Mouse (Mus musculus) midbrain, postnatal 0 days (tissue): ENCODE measurements around the gene Dlgap3. TPM values are rescaled to one million over a fixed set of nuclear protein-coding genes. Genes with fewer than 3 reads are reported as not detected.

ENCODE experiments used
- ATAC-seq: fragments of 200-750 bp; cut with Nextera tagmentation; 2 replicates; pipeline ENCODE4 v1.8.0; 2017; ENCODE audit warnings: moderate number of reproducible peaks, mild to moderate bottlenecking, moderate TSS enrichment, moderate library complexity; ENCODE audit not compliant: low FRiP score
- DNase-seq: peaks from one replicate; pipeline ENCODE4 v3.0.0-alpha.2; 2015; ENCODE audit warnings: low spot score
- H3K27ac ChIP-seq: fragments of 300-500 bp; sonication (generic); 2 replicates; pipeline ENCODE4 v1.5.1; 2014; ENCODE audit warnings: low read depth, mild to moderate bottlenecking, low read length, mixed read lengths
- H3K27me3 ChIP-seq: fragments of 300-500 bp; sonication (generic); 2 replicates; pipeline ENCODE4 v1.6.1; 2014; ENCODE audit warnings: low read length, control low read depth, mixed read lengths; ENCODE audit not compliant: insufficient read depth
- H3K36me3 ChIP-seq: fragments of 300-500 bp; sonication (generic); 2 replicates; pipeline ENCODE4 v1.6.1; 2014; ENCODE audit warnings: low read length, control low read depth, mixed read lengths; ENCODE audit not compliant: insufficient read depth
- H3K4me1 ChIP-seq: fragments of 300-500 bp; sonication (generic); 2 replicates; pipeline ENCODE4 v1.6.1; 2014; ENCODE audit warnings: mild to moderate bottlenecking, control low read depth, antibody characterized with exemption, low read length, mixed read lengths; ENCODE audit not compliant: insufficient read depth
- H3K4me2 ChIP-seq: fragments of 300-500 bp; sonication (generic); 2 replicates; pipeline ENCODE4 v1.6.1; 2014; ENCODE audit warnings: low read depth, mild to moderate bottlenecking, low read length, mixed read lengths; ENCODE audit not compliant: poor library complexity, severe bottlenecking
- H3K4me3 ChIP-seq: fragments of 300-500 bp; sonication (generic); 2 replicates; pipeline ENCODE4 v1.5.1; 2014; ENCODE audit warnings: low read depth, mild to moderate bottlenecking, low read length, moderate library complexity
- H3K9ac ChIP-seq: fragments of 300-500 bp; sonication (generic); replicated peaks from 2 replicates; pipeline ENCODE4 v1.6.1; 2014; ENCODE audit warnings: mild to moderate bottlenecking, low read length, moderate library complexity, mixed read lengths; ENCODE audit not compliant: poor library complexity, severe bottlenecking
- H3K9me3 ChIP-seq: fragments of 300-500 bp; sonication (generic); 2 replicates; pipeline ENCODE4 v1.6.1; 2016; ENCODE audit warnings: low read length, control low read depth
- CTCF ChIP-seq: IDR thresholded peaks from 2 replicates; pipeline ENCODE4 v1.5.1; 2016; ENCODE audit warnings: antibody characterized with exemption, mild to moderate bottlenecking
- WGBS: fragments of 180-500 bp; shearing (Covaris S2); extraction: QIAGEN DNeasy Blood & Tissue Kit; methylation state at CpG from one replicate; pipeline ENCODE4 v1.1.7; 2014; 5-methylcytosine and 5-hydroxymethylcytosine counted together
- polyA plus RNA-seq: library from polyadenylated mRNA; unstranded; fragments of >200 nt; fragmentation: Nextera tagmentation; extraction: Ambion mirVana; gene quantifications from 2 replicates; pipeline ENCODE4 v1.2.1, GENCODE M21; 2015
- total RNA-seq: library from RNA; depleted of rRNA; stranded (reverse); fragments of >200 nt; gene quantifications from 2 replicates; pipeline ENCODE4 v1.2.3, GENCODE M21; 2014

Gene Dlgap3
- total and polyA plus RNA-seq, 2 experiments from 2014 or later, result 34.5 to 156 TPM

DNA sequence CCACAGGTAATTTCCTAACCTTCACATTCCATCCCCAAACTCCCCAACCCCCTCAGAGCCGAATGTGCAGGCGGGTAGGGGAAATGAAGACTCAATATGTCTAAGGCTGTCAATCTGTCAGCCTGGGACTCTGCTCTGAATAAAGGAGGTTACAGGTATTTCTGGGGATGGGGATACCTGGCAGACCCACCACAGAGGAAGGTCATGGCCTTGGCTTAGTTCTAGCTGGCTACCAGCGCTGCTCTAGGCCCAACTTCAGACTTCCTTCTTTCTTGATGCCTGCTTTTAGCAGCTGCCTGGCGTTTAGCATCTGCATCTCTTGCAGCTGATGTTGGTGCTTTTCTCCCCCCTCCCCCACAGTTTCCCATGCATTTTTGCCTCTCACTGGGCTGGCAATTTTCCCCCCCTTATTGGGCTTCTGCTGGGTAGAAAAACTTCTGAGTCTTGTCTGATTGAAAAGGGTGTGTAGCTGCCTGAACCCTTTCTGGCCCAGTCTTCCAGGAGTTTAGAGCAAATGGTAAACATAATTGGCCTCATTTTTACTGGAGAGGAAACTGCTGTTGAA is 2.4 kb downstream of the Dlgap3 start:
- Histone ChIP-seq H3K36me3 (no peaks in the 10 kb centered on the region), H3K4me3 (no peak overlapping the region), H3K27ac (no peak overlapping the region), H3K4me1 (peaks cover 21% of the 10 kb centered on the region; the same call in 1 of the 2 replicates), H3K4me2 (peak overlapping the region; percentile 38), H3K27me3 (no peaks in the 10 kb centered on the region), H3K9ac (peak overlapping the region; percentile 29; the same call in 1 of the 2 replicates), H3K9me3 (no peaks in the 10 kb centered on the region)
- 37% methylated on average over 4 of the region's 4 CpGs for WGBS
- ATAC-seq, result no peak
- DNase-seq, result no peak
- TF ChIP-seq CTCF, result no peak

GRCm38 (mm10) chr4:127172119-127172518 is 3.1 kb downstream of the Dlgap3 start:
- H3K27me3 ChIP-seq, result no peaks in the 10 kb centered on the region
- DNase-seq (no peak), ATAC-seq (no peak)
- peak overlapping the region; percentile 7 for H3K4me2 ChIP-seq
- H3K36me3 ChIP-seq, result no peaks in the 10 kb centered on the region
- WGBS, result 8% methylated on average over 7 of the region's 7 CpGs
- no peaks in the 10 kb centered on the region for H3K9me3 ChIP-seq
- no peak overlapping the region for H3K4me3 ChIP-seq
- no peak overlapping the region for H3K27ac ChIP-seq
- H3K9ac ChIP-seq, result peak overlapping the region; percentile 9; the same call in 1 of the 2 replicates
- TF ChIP-seq CTCF, result no peak
- peaks cover 21% of the 10 kb centered on the region; the same call in 1 of the 2 replicates for H3K4me1 ChIP-seq

GRCm38 (mm10) chr4:127172614-127173013 is 3.6 kb downstream of the Dlgap3 start:
- Histone ChIP-seq H3K4me1 (peaks cover 19% of the 10 kb centered on the region; the same call in 1 of the 2 replicates), H3K4me3 (no peak overlapping the region), H3K36me3 (no peaks in the 10 kb centered on the region), H3K9ac (peak overlapping the region; percentile 46; the same call in 1 of the 2 replicates), H3K27me3 (no peaks in the 10 kb centered on the region), H3K4me2 (peak overlapping the region; percentile 37), H3K9me3 (no peaks in the 10 kb centered on the region), H3K27ac (no peak overlapping the region)
- DNase-seq (no peak), ATAC-seq (no peak)
- TF ChIP-seq CTCF, result no peak
- WGBS, result 67% methylated on average over 4 of the region's 4 CpGs

DNA sequence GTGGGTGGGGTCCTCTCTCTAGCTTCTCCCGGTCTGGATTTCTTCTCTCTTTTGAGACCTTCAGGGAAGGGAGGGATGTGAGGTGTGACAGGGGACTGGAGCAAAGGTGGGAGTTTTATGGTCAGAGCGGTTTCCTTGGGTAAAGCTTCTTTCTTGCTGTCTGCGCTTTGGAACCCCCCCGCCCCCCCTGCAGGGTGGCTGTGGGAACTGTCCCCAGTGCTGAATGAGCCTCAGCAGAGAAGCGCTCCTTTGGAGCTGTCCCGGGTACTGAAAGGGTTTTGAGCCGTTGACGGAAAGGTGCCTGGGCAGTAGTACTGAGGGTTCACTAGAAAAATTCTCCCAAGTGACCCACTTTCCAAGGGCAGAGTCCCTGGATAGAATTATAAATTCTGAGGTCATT is 4.5 kb downstream of the Dlgap3 start:
- no peaks in the 10 kb centered on the region for H3K36me3 ChIP-seq
- H3K4me3 ChIP-seq, result no peak overlapping the region; the same call in 1 of the 2 replicates
- ATAC-seq (no peak), DNase-seq (peak; percentile 51)
- peak overlapping the region; percentile 37 for H3K4me2 ChIP-seq
- 0 out of 2 replicates have a peak, but pooled peaks have one; percentile 6 for TF ChIP-seq CTCF
- 10% methylated on average over 8 of the region's 8 CpGs for WGBS
- peak overlapping the region; percentile 46; the same call in 1 of the 2 replicates for H3K9ac ChIP-seq
- no peaks in the 10 kb centered on the region for H3K27me3 ChIP-seq
- no peak overlapping the region for H3K27ac ChIP-seq
- no peaks in the 10 kb centered on the region for H3K9me3 ChIP-seq
- peaks cover 14% of the 10 kb centered on the region; the same call in 1 of the 2 replicates for H3K4me1 ChIP-seq

DNA sequence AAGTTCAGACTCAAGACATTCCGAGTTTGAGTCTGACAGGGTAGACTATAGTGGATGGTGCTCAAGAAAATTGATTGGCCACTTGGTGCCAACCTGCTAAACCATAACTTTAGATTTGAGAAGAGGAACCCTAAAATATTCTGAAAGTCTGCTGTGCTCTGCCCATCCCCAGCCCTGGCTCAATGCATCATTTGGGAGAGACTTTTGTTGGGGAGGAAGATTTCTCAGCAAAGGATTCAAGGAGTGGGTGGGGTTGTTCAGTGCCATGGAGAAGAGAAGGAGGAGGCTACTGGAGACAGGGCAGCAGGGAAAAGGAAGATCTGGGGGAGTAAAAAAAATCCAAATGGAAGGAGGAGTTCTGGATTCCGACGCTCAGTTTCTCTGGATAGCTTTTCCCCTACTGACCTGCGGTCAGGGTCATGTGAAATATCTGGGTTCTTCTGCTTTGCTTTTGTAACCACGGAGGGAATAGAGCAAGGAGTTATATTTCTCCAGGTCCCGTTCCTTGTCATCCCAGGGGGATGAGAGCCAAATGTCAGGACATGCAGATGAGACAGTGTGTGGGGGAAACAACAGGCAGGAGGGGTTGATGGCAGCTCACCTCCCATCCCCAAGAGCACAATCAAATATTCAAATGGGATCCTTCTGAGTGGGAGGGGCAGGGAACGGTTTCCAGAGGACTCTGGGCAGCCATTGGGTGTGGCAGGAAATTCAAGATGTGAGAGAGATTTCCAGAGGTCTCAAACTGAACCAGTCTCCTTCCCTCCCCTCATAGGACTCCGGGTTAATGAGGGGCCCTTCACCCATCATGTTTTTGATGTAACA is 5.3 kb downstream of the Dlgap3 start:
- no peak overlapping the region for H3K4me3 ChIP-seq
- no peak for TF ChIP-seq CTCF
- H3K27ac ChIP-seq, result no peak overlapping the region
- DNase-seq, result no peak
- peaks cover 20% of the 10 kb centered on the region for H3K4me1 ChIP-seq
- no peaks in the 10 kb centered on the region for H3K27me3 ChIP-seq
- WGBS, result 66% methylated on average over 8 of the region's 8 CpGs
- H3K4me2 ChIP-seq, result no peak overlapping the region
- H3K36me3 ChIP-seq, result no peaks in the 10 kb centered on the region
- ATAC-seq, result no peak
- H3K9ac ChIP-seq, result no peak overlapping the region
- H3K9me3 ChIP-seq, result no peaks in the 10 kb centered on the region

GRCm38 (mm10) chr4:127174900-127175278 is 5.9 kb downstream of the Dlgap3 start:
- Histone ChIP-seq H3K27me3 (no peaks in the 10 kb centered on the region), H3K27ac (no peak overlapping the region), H3K9ac (no peak overlapping the region), H3K9me3 (no peaks in the 10 kb centered on the region), H3K36me3 (no peaks in the 10 kb centered on the region), H3K4me3 (no peak overlapping the region), H3K4me2 (no peak overlapping the region), H3K4me1 (peaks cover 26% of the 10 kb centered on the region)
- DNase-seq (no peak), ATAC-seq (no peak)
- WGBS, result 62% methylated on average over 4 of the region's 4 CpGs
- no peak for TF ChIP-seq CTCF
